Mouse (Mus musculus) liver, embryonic 16.5 days (tissue): ENCODE results near the gene Pdia4. TPM values are rescaled to one million over a fixed set of nuclear protein-coding genes. Genes with fewer than 3 reads are reported as not detected.

ENCODE experiments used
- ATAC-seq: fragments of 200-750 bp; cut with Nextera tagmentation; 2 replicates; pipeline ENCODE4 v1.8.0; 2017; ENCODE audit warnings: low read depth, mild to moderate bottlenecking, moderate number of reproducible peaks, moderate library complexity
- H3K27ac ChIP-seq: fragments of 300-500 bp; sonication (generic); 2 replicates; pipeline ENCODE4 v1.5.1; 2014; ENCODE audit warnings: mild to moderate bottlenecking, low read length
- H3K27me3 ChIP-seq: fragments of 300-500 bp; sonication (generic); 2 replicates; pipeline ENCODE4 v1.6.1; 2014; ENCODE audit warnings: low read depth, low read length, mixed read lengths; ENCODE audit not compliant: control insufficient read depth, insufficient read depth
- H3K36me3 ChIP-seq: fragments of 300-500 bp; sonication (generic); 2 replicates; pipeline ENCODE4 v1.6.1; 2014; ENCODE audit warnings: mild to moderate bottlenecking; ENCODE audit not compliant: control insufficient read depth, insufficient read depth
- H3K4me1 ChIP-seq: fragments of 300-500 bp; sonication (generic); 2 replicates; pipeline ENCODE4 v1.6.1; 2014; ENCODE audit warnings: low read depth, low read length, mixed read lengths; ENCODE audit not compliant: control insufficient read depth
- H3K4me2 ChIP-seq: fragments of 300-500 bp; sonication (generic); 2 replicates; pipeline ENCODE4 v1.6.1; 2014; ENCODE audit warnings: low read depth, low read length, mixed read lengths
- H3K4me3 ChIP-seq: fragments of 300-500 bp; sonication (generic); 2 replicates; pipeline ENCODE4 v1.5.1; 2014; ENCODE audit warnings: low read depth, mild to moderate bottlenecking, low read length
- H3K9ac ChIP-seq: fragments of 300-500 bp; sonication (generic); 2 replicates; pipeline ENCODE4 v1.6.1; 2014; ENCODE audit warnings: low read depth, low read length
- H3K9me3 ChIP-seq: fragments of 300-500 bp; sonication (generic); replicated peaks from 2 replicates; pipeline ENCODE4 v1.6.1; 2016; ENCODE audit warnings: low read length; ENCODE audit not compliant: control insufficient read depth
- WGBS: fragments of 180-500 bp; shearing (Covaris S2); extraction: QIAGEN DNeasy Blood & Tissue Kit; methylation state at CpG from one replicate; pipeline ENCODE4 v1.1.7; 2014; ENCODE audit not compliant: insufficient replicate concordance; 5-methylcytosine and 5-hydroxymethylcytosine counted together
- polyA plus RNA-seq: library from polyadenylated mRNA; unstranded; fragments of >200 nt; fragmentation: Nextera tagmentation; extraction: Ambion mirVana; gene quantifications from 2 replicates; pipeline ENCODE4 v1.2.1, GENCODE M21; 2015

The Pdia4 gene
- polyA plus RNA-seq, 1 experiment from 2014 or later, result 136 TPM

GRCm38 (mm10) chr6:47819626-47820325, 6.5 kb upstream of the Pdia4 start:
- Histone ChIP-seq H3K36me3 (no peaks in the 10 kb centered on the region), H3K27me3 (no peaks in the 10 kb centered on the region), H3K27ac (no peak overlapping the region), H3K4me3 (no peak overlapping the region), H3K4me1 (no peaks in the 10 kb centered on the region), H3K9me3 (no peaks in the 10 kb centered on the region), H3K9ac (no peak overlapping the region), H3K4me2 (no peak overlapping the region)
- ATAC-seq, result no peak
- 85% methylated on average over 23 of the region's 23 CpGs for WGBS

GRCm38 (mm10) chr6:47818721-47819120, 5.5 kb upstream of the Pdia4 start:
- Histone ChIP-seq H3K4me2 (no peak overlapping the region), H3K27me3 (no peaks in the 10 kb centered on the region), H3K36me3 (no peaks in the 10 kb centered on the region), H3K27ac (no peak overlapping the region), H3K4me1 (peaks cover 4% of the 10 kb centered on the region; the same call in 1 of the 2 replicates), H3K9ac (no peak overlapping the region), H3K4me3 (no peak overlapping the region), H3K9me3 (no peaks in the 10 kb centered on the region)
- no peak for ATAC-seq
- 68% methylated on average over 8 of the region's 8 CpGs for WGBS

- no peak overlapping the region for H3K4me3 ChIP-seq
- H3K4me2 ChIP-seq, result no peak overlapping the region
- H3K4me1 ChIP-seq, result peaks cover 16% of the 10 kb centered on the region
- H3K27ac ChIP-seq, result no peak overlapping the region
- H3K36me3 ChIP-seq, result no peaks in the 10 kb centered on the region
- H3K9me3 ChIP-seq, result no peaks in the 10 kb centered on the region
- WGBS, result 89% methylated on average over 1 of the region's 1 CpGs
- H3K27me3 ChIP-seq, result no peaks in the 10 kb centered on the region
- no peak for ATAC-seq
- H3K9ac ChIP-seq, result no peak overlapping the region
Measured at GRCm38 (mm10) chr6:47816151-47816550, 2.9 kb upstream of the Pdia4 start.

- H3K4me2 ChIP-seq, result peak overlapping the region; percentile 90
- under 1% methylated on average over 17 of the region's 17 CpGs for WGBS
- ATAC-seq, result no peak
- H3K4me1 ChIP-seq, result peaks cover 23% of the 10 kb centered on the region
- H3K9me3 ChIP-seq, result no peaks in the 10 kb centered on the region
- no peaks in the 10 kb centered on the region for H3K36me3 ChIP-seq
- peak overlapping the region; percentile 82 for H3K4me3 ChIP-seq
- peak overlapping the region; percentile 78 for H3K9ac ChIP-seq
- H3K27me3 ChIP-seq, result no peaks in the 10 kb centered on the region
- peak overlapping the region; percentile 89 for H3K27ac ChIP-seq
Measured at GRCm38 (mm10) chr6:47812271-47812915, 837 bp downstream of the Pdia4 start.

- H3K4me2 ChIP-seq, result peak overlapping the region; percentile 90
- WGBS, result 59% methylated on average over 5 of the region's 5 CpGs
- H3K4me1 ChIP-seq, result peaks cover 23% of the 10 kb centered on the region
- no peaks in the 10 kb centered on the region for H3K9me3 ChIP-seq
- H3K36me3 ChIP-seq, result peaks cover 4% of the 10 kb centered on the region; the same call in 1 of the 2 replicates
- no peak overlapping the region for H3K9ac ChIP-seq
- ATAC-seq, result no peak
- no peak overlapping the region; the same call in 1 of the 2 replicates for H3K27ac ChIP-seq
- H3K27me3 ChIP-seq, result no peaks in the 10 kb centered on the region
- H3K4me3 ChIP-seq, result peak overlapping the region; percentile 82
Measured at GRCm38 (mm10) chr6:47811324-47811723, 1.9 kb downstream of the Pdia4 start.

GRCm38 (mm10) chr6:47810181-47810580, 3.0 kb downstream of the Pdia4 start:
- WGBS, result 58% methylated on average over 2 of the region's 2 CpGs
- no peak for ATAC-seq
- H3K4me1 ChIP-seq, result peaks cover 23% of the 10 kb centered on the region
- no peaks in the 10 kb centered on the region for H3K27me3 ChIP-seq
- H3K27ac ChIP-seq, result no peak overlapping the region
- H3K4me3 ChIP-seq, result no peak overlapping the region
- no peaks in the 10 kb centered on the region for H3K9me3 ChIP-seq
- H3K36me3 ChIP-seq, result peaks cover 5% of the 10 kb centered on the region; the same call in 1 of the 2 replicates
- H3K9ac ChIP-seq, result no peak overlapping the region
- no peak overlapping the region for H3K4me2 ChIP-seq

- Histone ChIP-seq H3K9ac (no peak overlapping the region), H3K9me3 (no peaks in the 10 kb centered on the region), H3K4me3 (no peak overlapping the region), H3K27ac (no peak overlapping the region), H3K4me2 (no peak overlapping the region), H3K36me3 (peaks cover 5% of the 10 kb centered on the region; the same call in 1 of the 2 replicates), H3K4me1 (peaks cover 20% of the 10 kb centered on the region), H3K27me3 (no peaks in the 10 kb centered on the region)
- 63% methylated on average over 4 of the region's 4 CpGs for WGBS
- ATAC-seq, result no peak
Measured at GRCm38 (mm10) chr6:47809053-47809452, 4.2 kb downstream of the Pdia4 start.

GRCm38 (mm10) chr6:47808545-47808944, 4.7 kb downstream of the Pdia4 start:
- no peak overlapping the region for H3K9ac ChIP-seq
- H3K36me3 ChIP-seq, result peaks cover 5% of the 10 kb centered on the region; the same call in 1 of the 2 replicates
- peaks cover 17% of the 10 kb centered on the region for H3K4me1 ChIP-seq
- H3K27ac ChIP-seq, result no peak overlapping the region
- no peaks in the 10 kb centered on the region for H3K27me3 ChIP-seq
- 77% methylated on average over 5 of the region's 5 CpGs for WGBS
- no peaks in the 10 kb centered on the region for H3K9me3 ChIP-seq
- H3K4me3 ChIP-seq, result no peak overlapping the region
- H3K4me2 ChIP-seq, result no peak overlapping the region
- no peak for ATAC-seq

GRCm38 (mm10) chr6:47807419-47807818, 5.8 kb downstream of the Pdia4 start:
- Histone ChIP-seq H3K27me3 (no peaks in the 10 kb centered on the region), H3K4me1 (peaks cover 17% of the 10 kb centered on the region), H3K9ac (no peak overlapping the region), H3K4me2 (no peak overlapping the region), H3K4me3 (no peak overlapping the region), H3K9me3 (no peaks in the 10 kb centered on the region), H3K36me3 (peaks cover 14% of the 10 kb centered on the region; the same call in 1 of the 2 replicates), H3K27ac (no peak overlapping the region)
- no peak for ATAC-seq
- 70% methylated on average over 2 of the region's 2 CpGs for WGBS
